Mouse (Mus musculus): ENCODE measurements around the gene Lrfn4.
"Not testable (repeated sequence)": the region's sequence is repeated elsewhere in the genome, so short reads cannot be mapped to it uniquely, and the experiment has no call there.

Lrfn4 gene

DNA sequence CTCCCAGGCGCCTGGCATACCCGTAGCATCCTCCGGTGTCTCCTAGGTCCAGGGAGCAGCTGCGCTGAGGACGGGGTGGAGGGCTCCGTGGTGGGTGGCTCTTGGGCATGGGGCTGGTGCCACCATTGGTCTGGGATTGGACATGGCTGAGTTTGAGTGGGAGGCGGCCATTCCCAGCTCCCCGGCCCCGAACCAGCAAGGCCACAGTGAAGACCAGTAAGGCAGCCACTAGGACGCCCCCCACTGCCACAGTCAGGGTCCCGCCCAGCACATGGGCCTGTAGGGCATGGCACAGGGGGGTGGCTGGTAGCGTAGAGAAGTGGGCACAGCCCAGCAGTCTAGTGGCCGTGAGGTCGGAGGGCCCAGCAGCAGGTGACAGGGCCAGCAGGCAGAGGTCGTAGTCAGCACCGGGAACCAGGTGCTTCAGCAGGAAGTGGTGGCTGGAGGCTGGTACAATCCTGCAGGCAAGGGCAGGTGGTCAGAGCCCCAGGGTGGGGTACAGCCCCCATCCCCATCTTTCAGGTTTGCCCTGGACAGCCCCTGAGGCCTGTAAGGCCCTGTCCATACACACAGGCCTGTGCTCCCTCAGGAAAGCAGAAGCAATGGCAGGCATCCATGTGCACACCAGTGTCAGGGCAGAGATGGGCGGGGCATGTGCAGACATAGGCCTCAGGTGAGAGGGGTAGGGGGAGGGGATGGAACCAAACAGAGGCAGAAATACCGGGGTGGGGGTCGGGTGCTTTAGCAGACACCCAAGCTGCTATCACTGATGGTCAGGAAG lies 3.1 kb downstream of the Lrfn4 start:
- DNase-seq (ENCODE audit: low spot score in 2 of 2) = no peak

DNA sequence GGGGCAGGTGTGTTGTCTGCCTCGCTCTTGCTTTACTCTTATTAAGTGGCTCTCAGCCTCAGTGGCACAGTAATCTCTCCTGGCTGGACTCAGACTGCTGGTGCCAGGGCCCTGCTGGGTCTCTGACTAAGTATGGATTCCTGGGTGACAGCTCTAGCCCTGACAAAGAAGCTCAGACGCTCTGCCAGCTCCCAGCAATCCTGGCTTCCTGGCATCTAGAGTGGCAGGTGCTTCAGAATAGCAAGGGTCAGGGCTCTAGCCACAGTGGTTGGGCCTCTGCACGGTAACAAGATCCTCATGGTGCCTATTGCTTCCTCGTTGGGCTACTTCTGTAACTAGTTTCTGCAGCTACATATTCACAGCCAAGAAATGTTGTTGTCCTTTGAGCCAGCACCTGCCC lies 5.4 kb downstream of the Lrfn4 start:
- DNase-seq (ENCODE audit: low spot score in 2 of 2) = no peak

DNA sequence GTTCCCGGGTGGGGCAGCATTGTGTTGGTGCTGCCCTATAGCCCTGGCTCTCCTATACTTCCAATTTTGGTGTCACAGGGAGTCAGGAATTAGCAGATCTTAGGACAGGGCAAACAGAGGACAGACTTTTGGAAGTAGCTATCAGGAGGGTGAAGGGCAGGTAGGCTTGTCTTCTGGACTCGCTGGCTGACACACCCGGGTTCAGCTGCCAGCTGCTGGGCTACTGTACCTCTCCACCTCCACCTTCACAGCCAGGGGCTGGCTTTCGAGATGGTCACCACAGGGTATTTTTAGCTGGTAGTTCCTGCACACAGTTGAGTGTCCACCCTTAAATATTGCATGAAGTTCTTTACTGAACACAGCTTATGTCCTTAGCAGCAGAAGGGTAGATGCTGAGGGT lies 7.0 kb downstream of the Lrfn4 start:
- no peak for DNase-seq (ENCODE audit: low spot score in 2 of 2)

DNA sequence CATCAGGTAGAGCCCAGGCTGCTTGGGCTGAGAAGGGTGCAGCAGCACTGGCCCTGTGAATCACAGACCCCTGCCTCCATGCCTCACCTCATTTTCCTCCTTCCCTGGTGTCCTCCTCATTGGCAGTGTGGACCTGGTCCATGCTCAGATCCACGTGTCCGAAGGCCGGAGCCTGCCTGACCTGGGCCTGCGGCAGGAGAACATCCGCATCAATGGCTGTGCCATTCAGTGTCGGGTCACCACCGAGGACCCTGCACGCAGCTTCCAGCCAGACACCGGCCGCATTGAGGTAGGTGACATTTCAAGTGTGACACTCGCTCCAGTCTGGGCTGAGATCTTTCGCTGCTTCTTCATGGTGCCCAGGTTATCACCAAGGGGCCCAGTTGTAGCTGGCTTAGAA lies 8.1 kb downstream of the Lrfn4 start:
- DNase-seq (ENCODE audit: low spot score in 2 of 2) = peak in 1 of 2 experiments; percentile 58

DNA sequence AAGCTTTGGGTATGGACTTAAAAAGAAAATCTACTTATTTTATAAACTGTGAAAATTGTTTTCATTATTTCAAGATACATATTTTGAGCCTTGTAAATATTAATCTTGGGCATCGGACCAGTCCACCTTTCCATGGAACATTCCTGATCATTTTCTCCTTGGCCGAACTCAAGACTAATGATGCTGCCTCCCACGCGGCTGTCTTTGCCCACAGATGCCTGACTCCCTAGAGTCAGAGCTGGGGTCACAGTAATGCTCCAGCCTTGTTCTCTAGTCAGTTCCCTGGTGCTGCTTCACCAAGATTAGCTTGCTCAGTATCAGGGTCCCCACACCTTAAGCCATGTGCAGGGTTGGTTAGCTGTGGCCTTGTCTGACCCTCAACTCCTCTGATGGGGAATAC lies 9.8 kb downstream of the Lrfn4 start:
- DNase-seq (ENCODE audit: low spot score in 2 of 2) = no peak

DNA sequence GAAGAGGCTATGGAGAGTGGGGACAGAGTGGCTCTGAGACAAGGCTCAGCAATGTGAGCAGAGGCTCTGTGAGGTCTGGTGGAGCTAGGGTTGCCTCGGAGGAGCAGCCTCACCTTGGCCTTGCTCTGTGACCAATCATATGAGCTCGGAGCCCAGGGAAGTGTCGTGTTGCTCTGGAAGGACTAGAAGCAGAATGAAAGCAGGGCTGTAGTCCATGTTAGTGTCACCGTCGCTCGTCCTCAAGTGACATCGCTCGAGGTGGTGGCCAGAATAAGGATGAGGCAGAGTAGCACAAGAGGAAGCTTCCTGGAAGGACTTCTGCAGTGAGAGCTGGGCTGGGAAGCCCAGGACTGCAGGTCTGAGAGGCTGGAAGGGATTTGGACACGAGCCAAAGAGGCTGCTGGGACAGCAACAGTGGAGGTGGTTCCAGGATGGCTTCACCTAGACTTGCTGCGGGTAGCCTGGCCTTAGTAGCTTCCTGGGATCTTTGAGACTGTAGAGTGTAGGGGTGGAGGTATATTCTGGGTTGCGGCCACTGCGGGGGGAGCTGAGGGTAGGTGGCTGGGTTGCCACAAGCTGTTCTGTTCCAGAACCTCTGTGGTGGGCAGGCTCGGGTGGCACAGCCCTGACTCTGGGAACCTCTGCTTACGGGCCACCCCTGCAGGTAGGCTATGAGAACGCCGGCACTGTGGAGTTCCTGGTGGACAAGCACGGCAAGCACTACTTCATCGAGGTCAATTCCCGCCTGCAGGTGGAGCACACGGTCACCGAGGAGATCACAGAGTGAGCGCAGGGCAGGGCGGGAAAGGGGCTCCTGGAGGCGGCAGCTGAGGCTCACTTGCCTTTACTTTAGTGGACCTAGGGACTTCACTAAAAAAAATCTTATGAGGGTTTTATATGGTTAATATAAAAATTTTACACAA lies 11.4 kb downstream of the Lrfn4 start:
- peak in 1 of 2 experiments; percentile 71 for DNase-seq (ENCODE audit: low spot score in 2 of 2)

DNA sequence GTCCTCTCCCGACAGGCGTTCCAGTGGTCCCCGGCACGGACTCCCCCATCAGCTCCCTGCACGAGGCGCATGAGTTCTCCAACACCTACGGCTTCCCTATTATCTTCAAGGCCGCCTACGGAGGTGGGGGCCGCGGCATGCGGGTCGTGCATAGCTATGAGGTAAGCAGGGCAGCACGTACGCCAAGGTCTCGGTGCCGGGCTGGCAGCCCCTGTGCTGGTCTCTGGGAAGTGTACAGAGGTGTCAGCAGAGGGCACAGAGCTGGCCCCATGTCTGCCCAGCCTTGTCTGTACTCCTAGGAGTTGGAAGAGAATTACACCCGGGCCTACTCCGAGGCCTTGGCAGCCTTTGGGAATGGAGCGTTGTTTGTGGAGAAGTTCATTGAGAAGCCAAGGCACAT lies 13.0 kb downstream of the Lrfn4 start:
- peak in 1 of 2 experiments; percentile 61 for DNase-seq (ENCODE audit: low spot score in 2 of 2)

DNA sequence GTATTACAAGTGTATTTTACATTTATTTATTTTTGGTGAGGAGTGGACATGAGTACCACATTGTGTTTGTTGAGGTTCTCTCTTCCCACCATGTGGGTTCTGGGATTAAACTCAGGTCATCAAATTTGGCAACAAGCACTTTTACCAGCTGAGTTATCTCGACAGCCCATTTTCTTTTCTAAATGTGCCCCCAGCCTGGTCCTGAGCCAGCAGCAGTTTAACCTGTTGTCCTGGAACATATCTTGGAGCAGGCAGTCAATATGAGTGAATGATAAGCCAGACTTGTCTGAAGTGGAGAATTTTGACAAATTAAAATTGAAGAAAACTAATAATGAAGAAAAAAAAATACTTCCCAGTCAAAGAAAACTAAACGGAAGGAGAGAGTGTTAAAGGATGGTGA lies 19.4 kb downstream of the Lrfn4 start:
- no peak for DNase-seq (ENCODE audit: low spot score in 2 of 2)

DNA sequence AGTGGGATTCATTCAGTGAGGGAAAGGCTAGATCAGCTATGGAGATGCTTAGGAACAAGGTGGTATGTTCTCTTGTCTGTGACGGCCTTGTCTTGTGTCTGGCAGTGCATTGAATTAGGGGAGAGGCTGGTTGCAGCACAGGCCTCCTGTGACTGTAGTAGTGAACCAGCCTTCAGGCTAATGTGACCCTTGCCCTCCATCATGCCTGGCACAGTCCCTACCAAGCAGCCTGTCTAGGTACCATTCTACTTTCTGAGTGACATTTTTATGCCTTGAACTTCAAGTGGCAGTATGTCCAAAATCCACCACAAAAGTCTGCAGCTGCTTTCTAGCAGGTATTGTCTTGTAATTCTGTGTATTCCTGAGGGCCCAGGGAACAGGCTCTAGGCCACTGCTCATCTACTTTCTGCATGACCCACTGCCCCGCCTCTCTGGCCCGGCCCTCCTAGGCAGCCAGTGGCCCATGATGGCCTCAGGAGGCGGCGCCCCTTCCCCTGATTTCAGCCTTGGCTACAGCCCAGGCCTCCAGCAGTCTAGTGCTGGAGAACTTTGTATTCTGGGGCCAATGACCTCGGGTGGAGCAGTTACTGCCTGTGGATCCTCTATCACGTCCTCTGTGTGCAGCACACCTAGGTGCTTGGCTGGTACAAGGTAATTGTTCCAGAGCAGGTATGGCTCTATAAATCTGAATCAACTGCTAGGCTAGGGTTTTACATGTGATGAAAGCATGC lies 21.5 kb downstream of the Lrfn4 start:
- no peak for DNase-seq (ENCODE audit: low spot score in 2 of 2)

DNA sequence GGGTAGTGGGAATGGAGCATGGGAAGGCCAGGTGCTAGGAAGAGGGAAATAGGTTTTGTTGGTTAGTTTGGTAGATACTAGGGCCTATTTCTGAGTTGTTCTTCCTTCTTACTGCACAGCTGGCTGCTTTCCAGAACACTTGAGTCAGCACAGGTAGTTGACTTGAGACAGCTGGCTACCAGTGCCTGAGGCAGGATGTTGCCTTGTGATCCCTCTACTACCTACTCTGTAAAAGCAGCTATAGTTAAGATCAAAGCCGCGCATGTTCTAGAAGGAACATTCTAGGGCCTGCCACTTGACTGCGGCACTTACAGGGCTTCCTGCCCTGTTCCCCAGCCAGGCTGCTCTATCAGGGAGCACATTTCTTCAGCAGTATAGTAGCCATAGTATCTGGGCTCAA lies 25.4 kb downstream of the Lrfn4 start:
- no peak for DNase-seq (ENCODE audit: low spot score in 2 of 2)

DNA sequence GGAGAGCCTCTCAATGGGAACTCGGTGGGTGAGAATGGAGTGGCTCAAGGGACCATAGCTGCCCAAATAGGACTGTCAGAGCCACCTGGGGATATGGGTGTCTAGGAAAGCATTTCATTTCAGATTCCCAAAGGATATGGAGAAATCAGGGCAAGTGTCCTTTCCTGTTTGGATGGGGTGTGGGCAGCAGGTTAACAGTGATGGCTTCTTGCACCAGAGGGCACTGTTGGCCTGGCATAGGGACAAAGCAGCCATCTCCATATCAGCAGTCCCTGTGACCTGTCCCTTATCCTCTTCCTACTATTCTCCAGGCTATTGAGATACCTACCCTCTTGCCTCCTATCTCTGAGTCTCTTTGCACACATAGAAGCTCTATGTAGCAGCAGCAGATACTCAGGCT lies 26.4 kb downstream of the Lrfn4 start:
- no peak for DNase-seq (ENCODE audit: low spot score in 2 of 2)

DNA sequence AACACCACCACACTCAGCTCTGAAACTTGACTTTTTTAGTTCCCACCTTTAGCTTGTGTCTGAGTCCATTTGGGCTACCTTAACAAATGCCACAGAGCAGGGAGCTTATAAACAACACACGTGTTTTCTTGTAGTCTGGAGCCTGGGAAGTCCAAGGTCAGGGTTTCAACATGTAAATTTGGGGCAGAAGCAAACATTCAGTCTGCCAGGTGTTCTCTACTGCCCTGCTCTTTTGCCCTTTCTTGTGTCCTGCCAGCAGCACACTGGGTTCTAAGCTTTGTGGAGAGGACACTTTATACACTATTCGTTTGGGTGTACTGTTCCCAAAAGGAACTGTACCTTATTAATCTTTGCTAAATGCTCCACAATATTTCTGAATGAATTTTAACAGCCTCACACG lies 27.0 kb downstream of the Lrfn4 start:
- no peak for DNase-seq (ENCODE audit: low spot score in 2 of 2)

DNA sequence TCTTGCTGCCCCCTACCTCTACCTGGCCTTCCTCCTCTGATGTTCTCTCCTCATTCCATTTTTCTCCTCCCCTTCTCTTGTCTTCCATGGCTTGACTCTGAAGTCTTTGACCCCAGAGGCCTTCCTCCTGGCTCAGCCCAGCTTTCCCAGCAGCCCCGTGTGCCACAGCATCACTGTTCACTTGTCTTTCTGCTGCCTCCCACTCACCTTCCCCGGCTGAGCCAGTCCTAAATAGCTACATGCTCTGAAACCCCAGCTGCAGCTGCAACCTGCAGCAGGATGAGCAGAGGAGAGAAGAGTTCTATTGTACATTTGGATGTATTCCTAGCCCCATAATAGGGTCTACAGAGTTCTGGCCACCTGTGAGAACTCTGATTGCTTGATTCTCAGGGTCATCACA lies 28.0 kb downstream of the Lrfn4 start:
- no peak for DNase-seq (ENCODE audit: low spot score in 2 of 2)

DNA sequence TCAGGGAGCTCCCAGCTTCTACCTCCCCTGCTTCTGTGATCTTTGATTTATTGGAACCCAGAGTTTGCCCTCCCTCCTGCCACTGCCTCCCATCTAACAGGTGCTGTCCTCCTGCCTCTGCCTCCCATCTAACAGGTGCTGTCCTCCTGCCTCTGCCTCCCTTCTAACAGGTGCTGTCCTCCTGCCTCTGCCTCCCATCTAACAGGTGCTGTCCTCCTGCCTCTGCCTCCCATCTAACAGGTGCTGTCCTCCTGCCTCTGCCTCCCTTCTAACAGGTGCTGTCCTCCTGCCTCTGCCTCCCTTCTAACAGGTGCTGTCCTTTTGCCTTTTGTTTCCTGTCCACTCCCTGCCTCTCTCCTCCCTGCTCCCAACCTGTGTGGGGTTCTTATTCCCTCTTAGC lies 28.7 kb downstream of the Lrfn4 start:
- DNase-seq (ENCODE audit: low spot score in 2 of 2) = not testable (repeated sequence)

DNA sequence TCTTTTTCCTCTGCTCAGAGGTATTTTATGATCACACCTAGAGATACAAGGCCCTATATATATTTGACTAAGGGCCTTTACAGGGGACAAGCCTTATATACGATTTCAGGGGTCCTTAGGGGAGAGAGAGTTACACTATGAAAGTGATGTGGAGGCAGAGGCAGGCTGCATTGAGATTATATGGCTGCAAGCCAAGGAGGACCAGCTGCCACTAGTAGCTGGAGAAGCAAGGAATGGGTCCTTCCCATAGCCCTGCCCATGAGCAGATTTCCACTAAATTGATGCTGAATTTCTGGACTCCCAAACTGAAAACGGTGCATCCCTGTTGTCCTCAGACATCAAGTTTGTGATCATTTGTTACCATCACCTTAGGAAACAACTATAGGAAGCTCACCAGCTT lies 31.6 kb downstream of the Lrfn4 start:
- no peak for DNase-seq (ENCODE audit: low spot score in 2 of 2)

DNA sequence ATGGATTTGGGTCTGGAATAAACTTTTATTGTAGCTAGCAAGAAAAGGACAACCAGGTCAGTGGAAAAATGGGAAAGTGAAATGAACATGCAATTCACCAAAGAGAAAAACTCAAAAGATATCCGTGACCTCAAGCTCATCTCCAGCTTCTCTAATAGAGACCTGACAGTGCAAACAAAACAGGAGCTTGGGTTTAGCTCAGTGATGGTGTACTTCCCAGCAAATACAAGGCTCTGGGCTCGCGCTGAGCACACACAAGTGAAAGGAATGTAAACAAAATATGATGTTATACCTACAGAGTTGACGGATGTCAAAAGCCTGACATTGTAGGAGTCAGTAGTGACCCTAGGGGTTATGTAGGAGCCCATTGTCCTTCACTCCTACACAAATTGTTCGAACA lies 36.2 kb downstream of the Lrfn4 start:
- no peak for DNase-seq (ENCODE audit: low spot score in 2 of 2)

DNA sequence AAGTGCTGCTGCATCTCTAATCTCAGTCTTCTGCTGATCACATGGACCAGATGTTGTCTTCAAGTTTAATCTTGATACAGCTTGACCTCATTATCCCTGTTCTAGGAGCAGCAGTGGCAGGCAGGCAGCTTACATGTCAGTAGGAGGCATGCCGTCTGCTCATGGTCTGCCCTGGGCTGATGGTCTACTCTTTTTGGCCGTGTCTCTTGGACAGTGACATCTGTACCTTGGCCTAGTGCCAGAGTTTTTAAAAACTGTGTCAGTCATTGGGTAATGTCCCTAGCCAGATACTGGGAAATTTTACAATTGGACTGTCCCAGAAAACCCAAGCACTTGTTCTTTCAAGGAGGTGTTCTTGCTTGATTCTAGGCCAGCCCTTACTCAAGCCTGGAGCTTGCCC lies 36.7 kb downstream of the Lrfn4 start:
- DNase-seq (ENCODE audit: low spot score in 2 of 2) = no peak

DNA sequence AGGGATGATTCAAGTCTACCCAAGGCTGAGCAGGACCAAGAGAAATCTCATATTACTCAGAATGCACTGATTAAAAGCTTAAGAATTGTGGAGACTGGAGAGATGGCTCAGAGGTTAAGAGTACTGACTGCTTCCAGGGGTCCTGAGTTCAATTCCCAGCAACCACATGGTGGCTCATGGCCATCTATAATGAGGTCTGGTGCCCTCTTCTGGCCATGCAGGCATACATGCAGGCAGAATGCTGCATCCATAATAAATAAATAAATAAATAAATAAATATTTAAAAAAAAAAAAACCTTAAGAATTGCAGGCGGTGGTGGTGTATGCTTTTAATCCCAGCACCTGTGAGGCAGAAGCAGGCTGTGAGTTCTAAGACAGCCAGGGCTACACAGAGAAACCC lies 42.2 kb downstream of the Lrfn4 start:
- DNase-seq (ENCODE audit: low spot score in 2 of 2) = no peak

DNA sequence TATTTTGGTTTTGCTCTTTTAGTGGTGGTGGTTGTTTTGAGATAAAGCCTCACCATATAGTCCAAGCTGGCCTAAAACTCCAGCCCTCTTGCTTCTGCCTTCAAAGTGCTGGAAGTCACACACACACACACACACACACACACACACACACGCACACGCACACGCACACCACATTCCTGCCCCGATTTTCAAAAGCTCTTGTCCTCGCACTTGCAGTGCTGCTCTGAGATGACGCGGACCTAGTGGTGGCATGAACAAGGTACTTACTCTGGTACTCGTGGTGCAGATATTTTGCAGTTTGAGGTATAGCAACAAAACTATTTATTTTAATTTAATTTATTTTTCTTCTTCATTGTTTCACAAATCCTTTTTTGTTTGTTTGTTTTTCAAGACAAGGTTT lies 43.0 kb downstream of the Lrfn4 start:
- DNase-seq (ENCODE audit: low spot score in 2 of 2) = no peak

DNA sequence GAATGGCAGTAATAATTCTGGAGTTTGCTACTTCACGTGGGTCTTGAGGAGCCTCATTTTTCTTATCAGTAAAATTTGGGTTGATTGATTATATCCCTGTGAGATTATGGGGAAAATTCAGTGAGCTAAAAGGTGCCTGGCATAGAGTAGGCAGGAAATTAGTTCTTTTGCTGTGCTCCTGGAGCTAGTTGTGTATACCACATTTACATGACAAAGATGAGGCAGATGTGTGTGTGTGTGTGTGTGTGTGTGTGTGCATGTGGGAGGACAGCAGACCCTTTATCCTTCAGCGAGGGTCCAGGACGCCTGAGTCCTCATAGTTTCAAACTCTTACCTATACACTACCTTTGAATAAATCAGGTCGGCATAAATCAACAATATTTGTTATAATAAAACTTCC lies 43.4 kb downstream of the Lrfn4 start:
- DNase-seq (ENCODE audit: low spot score in 2 of 2) = no peak

DNA sequence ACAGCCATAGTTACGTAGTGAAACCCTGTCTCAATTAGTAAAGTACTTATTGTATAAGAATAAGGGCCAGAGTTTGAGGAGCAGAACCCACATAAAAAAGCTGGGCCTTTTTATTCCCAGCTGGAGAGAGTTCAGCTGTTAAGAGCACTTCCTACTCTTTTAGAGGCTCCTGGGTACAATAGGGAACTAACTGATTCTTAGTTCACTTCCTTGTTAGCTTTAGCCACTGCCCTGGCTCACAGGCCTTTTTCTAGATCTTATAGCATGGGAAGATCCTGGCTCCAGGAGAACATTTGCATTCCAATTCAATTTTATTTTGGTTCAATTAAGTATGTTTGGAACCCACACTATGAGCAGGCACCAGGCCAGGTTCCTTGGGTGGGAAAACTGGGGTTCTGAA lies 43.8 kb downstream of the Lrfn4 start:
- no peak for DNase-seq (ENCODE audit: low spot score in 2 of 2)

DNA sequence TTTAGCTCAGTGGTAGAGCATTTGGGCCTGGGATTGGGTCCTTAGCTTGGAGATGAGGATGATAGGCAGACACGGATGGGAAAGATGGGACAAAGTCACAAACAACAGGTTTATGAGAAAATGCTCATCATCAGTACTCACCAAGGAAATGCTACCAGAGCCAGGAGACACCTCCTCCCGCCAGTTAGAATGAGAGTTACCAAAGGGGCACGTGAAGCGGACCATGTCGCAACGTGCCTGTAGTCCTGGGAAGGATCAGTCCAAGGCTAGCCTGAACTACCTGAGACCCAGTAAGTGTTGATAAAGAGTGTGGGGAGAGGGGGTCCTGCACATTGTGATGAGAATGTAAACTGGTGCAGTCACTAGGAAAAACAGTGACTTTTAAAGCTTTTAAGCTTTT lies 44.7 kb downstream of the Lrfn4 start:
- DNase-seq (ENCODE audit: low spot score in 2 of 2) = no peak

DNA sequence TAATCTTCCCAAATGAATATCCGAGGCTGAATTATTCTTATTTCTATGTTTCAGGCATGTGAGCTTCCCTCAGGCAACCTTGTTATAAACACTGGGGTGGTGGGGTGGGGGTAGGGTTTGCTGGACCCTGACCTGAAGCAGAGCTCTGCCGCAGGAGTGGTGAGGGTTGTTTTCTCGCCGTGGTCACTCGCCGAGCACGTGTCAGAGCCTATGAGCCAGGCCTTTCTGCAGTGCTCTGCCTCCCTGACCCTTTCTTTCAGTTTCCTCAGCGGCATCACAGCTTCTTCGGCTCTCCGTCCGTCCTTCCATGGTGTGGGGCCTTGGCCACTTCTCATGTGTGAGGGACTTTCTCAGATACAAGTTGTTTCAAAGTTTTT lies 45.2 kb downstream of the Lrfn4 start:
- no peak for DNase-seq (ENCODE audit: low spot score in 2 of 2)
